Mouse (Mus musculus) forebrain, embryonic 10.5 days (tissue): ENCODE results near the gene Slc35b4. TPM values are rescaled to one million over a fixed set of nuclear protein-coding genes. Genes with fewer than 3 reads are reported as not detected.

ENCODE experiments used
- polyA plus RNA-seq: library from polyadenylated mRNA; unstranded; fragments of >200 nt; fragmentation: Nextera tagmentation; extraction: Ambion mirVana; gene quantifications from 2 replicates; pipeline ENCODE4 v1.2.1, GENCODE M21; 2016

The Slc35b4 gene
- polyA plus RNA-seq, 1 experiment from 2014 or later: 47.5 TPM

Other genes with a start within 250 kb of the Slc35b4 start
- gene Lrguk, start 147.7 kb downstream of the Slc35b4 start, polyA plus RNA-seq: 1.2 TPM in 2 replicates
- 258 and 262 TPM in 2 replicates for gene Akr1b3, start 140.4 kb upstream of the Slc35b4 start, polyA plus RNA-seq
- 12.8 and 14.2 TPM in 2 replicates for gene Akr1b8, start 177.0 kb upstream of the Slc35b4 start, polyA plus RNA-seq
- gene Akr1b10, start 207.1 kb upstream of the Slc35b4 start, polyA plus RNA-seq: 11.0 and 11.9 TPM in 2 replicates
- gene Akr1b7, start 235.2 kb upstream of the Slc35b4 start, polyA plus RNA-seq: 0.11 TPM in 1 of 2 replicates, not detected in the other